Mouse (Mus musculus): Measurements from ENCODE around the gene Nceh1. TPM values are rescaled to one million over a fixed set of nuclear protein-coding genes. Genes with fewer than 3 reads are reported as not detected.

The Nceh1 gene
- total RNA-seq, 4 experiments from 2014 or later: 183 to 266 (median 229) TPM

- no peak for DNase-seq (ENCODE audit: low spot score)
Measured at GRCm38 (mm10) chr3:27322591-27322990, 139.8 kb downstream of the Nceh1 start.

- DNase-seq (ENCODE audit: low spot score): peak; percentile 42
Measured at GRCm38 (mm10) chr3:27323551-27323950, 140.8 kb downstream of the Nceh1 start.

DNA sequence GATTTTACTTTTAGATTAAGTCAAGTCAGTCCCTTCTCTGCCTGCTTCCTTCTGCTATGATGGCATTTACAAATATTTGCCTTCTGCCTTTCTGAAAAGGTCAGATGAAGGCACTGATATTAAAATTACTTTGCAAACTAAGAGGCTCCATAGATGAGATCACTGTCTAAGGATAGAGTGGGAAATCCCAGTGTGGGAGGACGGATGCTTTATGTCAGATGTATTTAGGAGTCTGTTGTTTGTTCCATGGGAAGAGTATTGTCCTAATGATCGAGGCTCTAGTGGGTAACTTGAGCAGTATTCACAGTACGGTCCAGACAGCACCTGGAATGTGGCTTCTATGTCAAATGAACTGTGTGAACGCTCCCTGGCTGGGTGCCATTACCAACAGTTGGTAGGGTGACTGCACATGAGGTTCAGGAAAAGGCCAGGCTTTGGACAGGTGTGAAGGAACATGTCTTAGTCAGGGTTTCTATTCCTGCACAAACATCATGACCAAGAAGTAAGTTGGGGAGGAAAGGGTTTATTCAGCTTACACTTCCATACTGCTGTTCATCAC lies 143.9 kb downstream of the Nceh1 start:
- no peak for DNase-seq (ENCODE audit: low spot score)

DNA sequence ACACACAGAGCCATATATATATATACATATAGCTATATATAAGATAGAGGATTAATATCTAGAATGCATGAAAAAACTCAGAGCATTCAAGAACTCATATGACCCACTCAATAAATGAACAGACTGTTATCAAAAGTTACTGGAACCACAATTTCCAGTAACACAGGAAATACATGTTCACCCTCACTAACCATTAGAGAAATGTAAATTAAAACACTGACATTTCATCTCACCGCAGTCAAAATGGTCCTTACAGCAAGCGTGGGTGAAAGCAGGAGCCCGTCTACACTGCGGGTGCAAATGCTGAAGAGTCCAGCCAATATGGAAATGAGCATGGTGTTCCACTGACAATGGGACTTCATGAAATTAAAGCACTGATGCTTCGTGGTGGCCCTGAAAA lies 147.9 kb downstream of the Nceh1 start:
- no peak for DNase-seq (ENCODE audit: low spot score)

Other genes with a start within 250 kb of the Nceh1 start
- under 1 TPM; 0.12 to 0.43 (median 0.29) TPM for gene Ect2, start 29.1 kb upstream of the Nceh1 start, total RNA-seq (2022)
- 1 to 10 TPM; 7.8 to 9.9 (median 9.6) TPM for gene Tnfsf10, start 134.1 kb downstream of the Nceh1 start, total RNA-seq (2022)
- gene Ghsr, start 188.4 kb downstream of the Nceh1 start, total RNA-seq (2022): not detected

Data from heart, adult 8-10 months (tissue).